Mouse (Mus musculus) midbrain, embryonic 14.5 days (tissue): ENCODE data around the gene Plcb1. TPM values are rescaled to one million over a fixed set of nuclear protein-coding genes. Genes with fewer than 3 reads are reported as not detected.

Experiments
- ATAC-seq: fragments of 200-750 bp; cut with Nextera tagmentation; 2 replicates; pipeline ENCODE4 v1.8.0; 2017; ENCODE audit warnings: moderate number of reproducible peaks, moderate library complexity; ENCODE audit not compliant: low FRiP score, low TSS enrichment
- DNase-seq: peaks from one replicate; pipeline ENCODE4 v3.0.0-alpha.2; 2015
- H3K27ac ChIP-seq: fragments of 300-500 bp; sonication (generic); replicated peaks from 2 replicates; pipeline ENCODE4 v1.5.1; 2014; ENCODE audit warnings: mild to moderate bottlenecking, low read depth, low read length, moderate library complexity
- H3K27me3 ChIP-seq: fragments of 300-500 bp; sonication (generic); 2 replicates; pipeline ENCODE4 v1.6.1; 2014; ENCODE audit warnings: low read length, control low read depth, mixed read lengths; ENCODE audit not compliant: control insufficient read depth, insufficient read depth
- H3K36me3 ChIP-seq: fragments of 300-500 bp; sonication (generic); 2 replicates; pipeline ENCODE4 v1.6.1; 2014; ENCODE audit warnings: low read length, control low read depth; ENCODE audit not compliant: control insufficient read depth, insufficient read depth
- H3K4me1 ChIP-seq: fragments of 300-500 bp; sonication (generic); 2 replicates; pipeline ENCODE4 v1.6.1; 2014; ENCODE audit warnings: mild to moderate bottlenecking, antibody characterized with exemption, low read length, control low read depth; ENCODE audit not compliant: control insufficient read depth, insufficient read depth
- H3K4me2 ChIP-seq: fragments of 300-500 bp; sonication (generic); 2 replicates; pipeline ENCODE4 v1.6.1; 2014; ENCODE audit warnings: mild to moderate bottlenecking, low read length, moderate library complexity
- H3K4me3 ChIP-seq: fragments of 300-500 bp; sonication (generic); replicated peaks from 2 replicates; pipeline ENCODE4 v1.5.1; 2014; ENCODE audit warnings: low read depth, low read length
- H3K9ac ChIP-seq: fragments of 300-500 bp; sonication (generic); replicated peaks from 2 replicates; pipeline ENCODE4 v1.6.1; 2014; ENCODE audit warnings: mild to moderate bottlenecking, low read length, moderate library complexity
- H3K9me3 ChIP-seq: fragments of 300-500 bp; sonication (generic); 2 replicates; pipeline ENCODE4 v1.6.1; 2016; ENCODE audit warnings: low read length, control low read depth, mixed read lengths; ENCODE audit not compliant: control insufficient read depth
- WGBS: fragments of 180-500 bp; shearing (Covaris S2); extraction: QIAGEN DNeasy Blood & Tissue Kit; methylation state at CpG from one replicate; pipeline ENCODE4 v1.1.7; 2014; 5-methylcytosine and 5-hydroxymethylcytosine counted together
- polyA plus RNA-seq: library from polyadenylated mRNA; unstranded; fragments of >200 nt; fragmentation: Nextera tagmentation; extraction: Ambion mirVana; gene quantifications from 2 replicates; pipeline ENCODE4 v1.2.1, GENCODE M21; 2014

The Plcb1 gene
- polyA plus RNA-seq, 1 experiment from 2014 or later, result 30.7 TPM

DNA sequence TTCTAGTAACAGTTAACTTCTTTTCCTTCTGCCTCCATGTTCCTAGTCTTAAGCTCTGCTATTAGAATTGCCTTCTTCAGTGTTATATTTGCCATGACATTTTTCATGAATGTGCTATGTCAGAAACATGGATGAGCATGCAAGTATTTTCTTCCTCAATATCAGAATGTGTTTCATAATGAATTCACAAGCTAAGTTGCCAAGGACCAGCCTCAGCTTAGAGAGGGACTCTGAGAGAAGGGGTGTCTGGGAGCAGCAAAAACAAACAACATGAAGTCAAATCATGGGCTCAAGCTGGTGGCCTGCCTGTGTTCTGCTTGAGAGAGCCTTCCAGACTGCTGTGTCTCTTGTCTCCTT lies 718.1 kb downstream of the Plcb1 start:
- no peaks in the 10 kb centered on the region for H3K4me1 ChIP-seq
- DNase-seq (no peak), ATAC-seq (no peak)
- H3K4me3 ChIP-seq, result no peak overlapping the region
- H3K36me3 ChIP-seq, result no peaks in the 10 kb centered on the region
- no peak overlapping the region for H3K4me2 ChIP-seq
- no peaks in the 10 kb centered on the region for H3K27me3 ChIP-seq
- H3K9me3 ChIP-seq, result no peaks in the 10 kb centered on the region
- no peak overlapping the region for H3K27ac ChIP-seq
- no peak overlapping the region for H3K9ac ChIP-seq

DNA sequence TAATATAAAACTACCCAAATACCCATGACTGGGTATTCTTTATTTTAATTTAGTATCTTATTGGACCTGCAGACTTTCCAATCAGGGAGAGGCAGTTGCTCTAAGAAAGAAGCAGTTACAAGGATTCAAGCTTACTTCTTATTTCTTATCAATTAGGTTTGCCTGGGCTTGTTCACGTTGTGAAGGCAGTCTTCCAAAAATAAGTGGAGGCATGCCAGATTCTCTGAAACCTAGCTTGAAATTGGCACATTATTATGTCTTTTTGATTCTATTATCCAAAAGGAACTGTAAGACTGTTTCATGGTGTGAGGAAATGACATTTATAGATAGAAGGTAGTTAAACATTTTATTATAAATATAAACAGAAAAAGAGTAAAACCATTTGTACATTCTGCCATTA lies 721.2 kb downstream of the Plcb1 start:
- Histone ChIP-seq H3K9me3 (no peaks in the 10 kb centered on the region), H3K27me3 (no peaks in the 10 kb centered on the region), H3K4me1 (no peaks in the 10 kb centered on the region), H3K4me2 (no peak overlapping the region), H3K4me3 (no peak overlapping the region), H3K27ac (no peak overlapping the region), H3K9ac (no peak overlapping the region), H3K36me3 (no peaks in the 10 kb centered on the region)
- DNase-seq, result no peak
- WGBS, result 78% methylated on average over 1 of the region's 1 CpGs
- no peak for ATAC-seq

DNA sequence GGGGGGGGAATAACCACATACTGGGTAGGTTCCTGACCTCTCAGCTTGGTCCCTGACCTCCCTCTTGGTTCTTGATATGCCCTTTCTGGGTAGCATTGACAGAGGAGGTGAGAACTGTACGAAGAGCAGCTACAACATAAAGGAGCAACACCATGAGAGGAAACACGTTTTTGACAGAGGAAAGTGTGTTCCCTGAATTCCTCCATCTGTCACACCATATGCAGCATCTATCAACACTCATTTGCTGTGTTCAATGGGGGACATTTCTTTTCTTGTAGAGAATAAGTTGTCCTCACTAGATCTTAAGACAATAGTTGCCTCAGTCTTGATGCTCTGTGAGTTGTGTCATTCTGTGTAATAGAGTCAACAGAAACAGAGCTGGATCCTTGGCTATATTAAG lies 733.1 kb downstream of the Plcb1 start:
- Histone ChIP-seq H3K4me2 (no peak overlapping the region), H3K27ac (no peak overlapping the region), H3K4me3 (no peak overlapping the region), H3K4me1 (no peaks in the 10 kb centered on the region), H3K9me3 (no peaks in the 10 kb centered on the region), H3K27me3 (no peaks in the 10 kb centered on the region), H3K9ac (no peak overlapping the region), H3K36me3 (no peaks in the 10 kb centered on the region)
- WGBS, result 68% methylated on average over 2 of the region's 2 CpGs
- no peak for DNase-seq
- ATAC-seq, result no peak

Other genes with a start within 250 kb of the Plcb1 start
- gene Hao1, start 231.7 kb upstream of the Plcb1 start, polyA plus RNA-seq, result 0.11 TPM in 1 of 2 replicates, not detected in the other
- 103 and 149 TPM in 2 replicates for gene Tmx4, start 141.9 kb upstream of the Plcb1 start, polyA plus RNA-seq